Mouse (Mus musculus) heart, postnatal 10 days (tissue): ENCODE data around the gene Appl2. TPM values are rescaled to one million over a fixed set of nuclear protein-coding genes. Genes with fewer than 3 reads are reported as not detected.

Experiments used
- DNase-seq, 2 experiments: peaks; one replicate each; pipeline ENCODE4 v3.0.0; 2021
- intact Hi-C: fragments of 180-260 bp; cut with DNase I; formaldehyde crosslinking; loops from one replicate; pipeline ENCODE4 v1.15.1; 2025
- total RNA-seq, 2 experiments: library from RNA; stranded (reverse); gene quantifications; 2 replicates each; pipeline ENCODE4 v1.2.3; 2021

Appl2 gene
- total RNA-seq, 2 experiments from 2014 or later, result 42.9 to 45.9 TPM

DNA sequence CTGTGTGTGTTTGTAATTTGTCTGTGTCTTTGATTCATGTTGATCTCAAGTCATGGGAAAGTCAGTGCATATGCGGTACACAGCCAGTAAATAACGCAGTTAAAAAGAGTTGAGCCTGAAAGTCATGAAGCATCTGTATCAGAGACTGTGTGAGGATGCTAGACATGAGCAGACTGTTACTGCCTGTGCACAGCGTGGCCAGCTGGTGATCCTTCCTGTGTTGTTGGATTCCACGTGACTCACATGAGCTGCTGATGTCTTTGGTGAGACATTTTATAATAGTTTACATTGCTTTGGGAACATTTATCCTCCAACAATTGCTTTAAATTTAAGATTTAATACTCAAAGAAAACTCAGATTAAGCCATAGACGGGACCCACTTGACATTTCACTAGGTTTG lies 54.0 kb downstream of the Appl2 start:
- no peak for DNase-seq
- intact Hi-C loops, result no loop called here

DNA sequence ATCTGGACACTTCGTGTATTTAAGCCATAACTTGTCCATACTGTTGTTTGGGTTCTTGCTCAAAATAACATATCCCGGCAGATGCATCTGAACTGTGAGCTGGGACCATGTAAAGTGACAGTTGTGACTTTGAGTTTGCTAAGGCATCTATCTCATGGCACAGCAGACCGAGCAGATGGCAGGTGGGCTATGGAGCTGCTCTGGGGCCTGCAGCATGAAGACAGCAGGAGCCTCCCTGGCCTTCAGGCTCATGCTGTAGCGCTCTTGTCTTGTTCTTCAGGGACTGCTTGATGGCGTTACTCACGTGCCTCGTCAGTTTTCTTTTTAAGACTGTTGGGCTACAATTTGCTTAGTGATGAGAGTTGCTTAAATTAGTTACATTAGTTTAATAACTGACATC lies 55.9 kb downstream of the Appl2 start:
- DNase-seq, result no peak
- intact Hi-C loops, result no loop called here

DNA sequence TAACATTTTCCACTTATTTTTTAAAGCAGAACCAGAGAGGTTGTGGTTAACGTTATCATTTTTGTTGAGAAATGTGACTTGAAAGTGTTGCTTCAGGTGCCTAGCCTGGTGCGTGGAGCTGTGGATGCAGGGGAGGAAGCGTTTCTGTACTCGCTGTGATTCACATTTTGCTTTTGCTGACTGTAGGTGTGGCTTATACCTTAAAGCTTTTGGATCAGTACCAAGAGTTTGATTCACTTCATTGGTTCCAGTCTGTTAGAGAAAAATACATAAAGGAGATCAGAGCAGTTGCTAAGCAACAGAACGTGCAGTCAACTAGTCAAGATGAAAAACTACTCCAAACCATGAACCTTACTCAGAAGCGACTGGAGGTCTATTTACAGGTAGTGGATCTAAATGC lies 57.7 kb downstream of the Appl2 start:
- no peak for DNase-seq
- intact Hi-C loops, result no loop called here

DNA sequence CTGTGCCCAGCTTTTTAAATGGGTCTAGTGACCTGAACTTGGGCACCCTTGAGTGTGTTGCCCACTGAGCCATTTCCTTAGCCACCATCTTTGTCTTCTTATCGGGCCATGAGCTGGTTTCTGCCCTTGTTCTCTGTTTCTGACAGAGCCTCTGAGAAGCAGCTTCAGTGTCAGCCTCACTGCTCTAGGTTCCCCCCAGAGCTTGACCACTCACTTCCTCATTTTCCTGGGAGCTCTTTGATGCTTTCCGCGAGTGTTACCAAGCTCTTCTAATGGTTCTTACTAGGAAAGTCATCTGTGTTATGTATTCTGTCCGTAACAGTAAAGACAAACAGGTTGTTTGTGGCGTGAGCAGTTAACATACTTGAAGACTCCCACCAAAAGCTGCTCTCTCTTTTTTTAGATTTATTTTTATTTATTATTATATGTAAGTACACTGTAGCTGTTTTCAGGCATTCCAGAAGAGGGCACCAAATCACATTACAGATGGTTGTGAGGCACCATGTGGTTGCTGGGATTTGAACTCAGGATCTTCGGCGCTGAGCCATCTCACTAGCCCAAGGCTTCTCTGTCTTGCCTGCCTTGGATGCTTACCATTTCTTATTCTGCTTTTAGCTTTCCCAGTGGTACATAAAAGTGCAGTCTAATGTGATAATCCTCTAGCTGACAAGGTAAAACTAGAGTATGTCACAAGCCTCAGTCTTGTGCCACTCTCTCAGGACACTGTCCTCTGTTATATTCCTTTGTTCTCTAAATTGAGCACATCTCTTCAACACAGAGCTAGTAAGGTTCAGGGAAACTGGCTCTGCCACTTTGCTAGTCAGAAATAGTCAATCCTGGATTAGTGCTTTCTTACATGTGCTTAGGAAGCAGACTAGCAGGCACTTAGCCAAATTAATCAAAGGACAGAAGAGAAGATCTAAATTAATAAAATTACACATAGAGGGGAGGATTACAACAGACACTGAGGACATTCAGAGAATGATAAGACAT lies 82.8 kb downstream of the Appl2 start:
- intact Hi-C loops, result no loop called here
- no peak for DNase-seq

DNA sequence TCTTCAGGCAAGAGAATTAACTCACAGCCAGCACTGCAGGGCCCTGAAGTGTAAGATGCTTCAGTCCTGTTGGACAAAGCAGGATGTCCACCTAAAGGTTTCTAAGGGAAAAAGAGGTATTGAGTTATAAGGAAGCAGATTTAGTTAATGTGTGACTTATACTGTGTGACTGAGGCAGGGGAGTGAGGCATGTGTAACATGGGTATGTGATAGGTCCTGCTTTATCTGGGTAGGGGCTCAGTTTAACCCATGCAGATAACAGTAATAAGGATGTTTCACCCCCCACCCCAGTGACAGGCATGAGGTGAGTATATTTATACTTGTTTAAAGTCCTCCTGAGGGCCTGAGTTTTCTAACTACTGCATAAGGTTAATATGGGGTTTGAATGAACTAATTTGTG lies 85.5 kb downstream of the Appl2 start:
- intact Hi-C loops, result no loop called here
- no peak for DNase-seq

Other genes with a start within 250 kb of the Appl2 start
- 10 to 100 TPM; 30.6 to 31.3 TPM for gene Aldh1l2, start 114.6 kb downstream of the Appl2 start, total RNA-seq
- gene Washc4, start 105.0 kb downstream of the Appl2 start, total RNA-seq, result 10 to 100 TPM; 14.6 to 16.8 TPM
- 10 to 100 TPM in 1 of 2 experiments, 1 to 10 TPM in 1; 9.1 to 12.8 TPM for gene 1500009L16Rik, start 74.1 kb upstream of the Appl2 start, total RNA-seq